Mouse (Mus musculus) spleen, embryonic (tissue): ENCODE data around the gene C5ar2.

Experiments
- CTCF ChIA-PET: fragments of 350-600 bp; sonication (Branson Sonifier 250); formaldehyde crosslinking; loops from one replicate; lab custom pipeline; 2022; lab: Charles Lee

The C5ar2 gene

GRCm38 (mm10) chr7:16244067-16244466 is at the start of gene C5ar2:
TSS of gene C5ar2 (minus strand) at chr7:16244154.
- CTCF ChIA-PET, result no interaction called here

DNA sequence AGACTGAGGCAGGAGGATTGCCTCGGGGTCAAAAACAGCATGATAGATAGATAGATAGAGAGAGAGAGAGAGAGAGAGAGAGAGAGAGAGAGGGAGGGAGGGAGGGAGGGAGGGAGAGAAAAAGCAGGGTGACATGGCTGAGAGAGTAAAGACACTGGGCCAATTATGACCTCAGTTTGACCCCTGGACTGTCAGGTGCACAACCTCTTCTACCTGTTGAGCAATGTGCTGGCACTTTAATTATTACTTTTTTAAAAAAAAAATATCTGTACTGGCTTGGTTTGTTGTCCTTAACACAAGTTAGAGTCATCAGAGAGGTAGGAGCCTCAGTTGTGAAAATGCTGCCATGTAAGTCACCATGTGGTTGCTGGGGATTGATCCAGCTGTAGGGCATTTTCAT is 43.8 kb upstream of the C5ar2 start:
- CTCF ChIA-PET, result interaction anchor here (0.6 to 0.7 kb wide), 3 partner anchors 25 to 325 kb away, joined by 3 to 4 read pairs (median 3); no protein-coding TSS in a partner anchor

- CTCF ChIA-PET, result interaction anchor here (0.6 to 0.7 kb wide), 2 partner anchors 24 to 324 kb away, joined by 3 to 4 read pairs; no protein-coding TSS in a partner anchor
Observed at GRCm38 (mm10) chr7:16287016-16287415, 43.1 kb upstream of the C5ar2 start.

- CTCF ChIA-PET, result interaction anchor here (0.5 to 0.6 kb wide), 3 partner anchors 112 to 333 kb away, joined by 3 to 6 read pairs (median 3); partner anchors contain the start of gene Meis3
Observed at GRCm38 (mm10) chr7:16286026-16286961, 42.3 kb upstream of the C5ar2 start, which contains the start of gene Ccdc9. TSS of gene Ccdc9 (minus strand) at chr7:16286795.

DNA sequence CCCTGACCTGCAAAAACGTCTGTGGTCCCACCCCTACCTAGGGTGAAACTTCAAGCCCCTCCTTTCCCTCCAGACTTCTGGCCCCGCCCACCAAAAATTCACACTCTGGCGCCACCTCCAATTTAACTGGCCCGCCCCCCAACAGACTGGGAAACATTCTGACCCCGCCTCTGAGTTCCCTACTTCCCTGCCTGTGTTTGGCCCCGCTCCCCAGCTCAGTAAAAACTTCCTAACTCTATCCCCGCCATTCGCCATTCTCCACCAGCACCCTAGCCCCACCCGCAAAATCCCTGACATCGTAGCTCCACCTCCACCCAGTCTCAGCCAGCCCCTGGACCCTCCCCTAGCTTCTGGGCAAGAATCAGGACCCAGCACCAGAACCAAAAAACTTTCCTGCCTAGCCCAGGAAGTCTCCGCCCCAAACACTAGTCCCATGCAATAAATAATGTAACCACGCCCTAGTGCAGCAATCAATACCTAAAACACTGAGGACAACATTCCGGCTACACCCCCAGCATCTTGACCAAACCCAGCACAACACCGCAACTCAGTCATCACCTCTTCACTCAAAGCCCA is 41.6 kb upstream of the C5ar2 start:
- CTCF ChIA-PET, result interaction anchor here (0.6 kb wide), 2 partner anchors 271 to 332 kb away, joined by 3 to 6 read pairs; no protein-coding TSS in a partner anchor

DNA sequence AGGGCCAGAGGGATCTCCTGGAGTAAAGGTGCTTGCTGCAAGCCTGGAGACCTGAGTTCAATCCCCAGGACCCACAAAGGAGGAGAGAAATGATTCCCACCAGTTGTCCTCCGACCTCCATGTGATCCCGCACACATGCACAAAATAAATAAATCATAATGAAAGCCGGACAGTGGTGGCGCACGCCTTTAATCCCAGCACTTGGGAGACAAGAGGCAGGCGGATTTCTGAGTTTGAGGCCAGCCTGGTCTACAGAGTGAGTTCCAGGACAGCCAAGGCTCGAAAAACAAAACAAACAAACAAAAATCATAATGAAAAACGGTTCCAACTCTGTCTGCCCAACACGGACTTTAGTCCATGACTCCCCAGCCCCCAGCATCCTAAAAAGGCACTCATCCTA is 41.0 kb upstream of the C5ar2 start:
- CTCF ChIA-PET, result interaction anchor here (0.6 kb wide), 1 partner anchor 22 kb away, joined by 9 read pairs; no protein-coding TSS in a partner anchor

DNA sequence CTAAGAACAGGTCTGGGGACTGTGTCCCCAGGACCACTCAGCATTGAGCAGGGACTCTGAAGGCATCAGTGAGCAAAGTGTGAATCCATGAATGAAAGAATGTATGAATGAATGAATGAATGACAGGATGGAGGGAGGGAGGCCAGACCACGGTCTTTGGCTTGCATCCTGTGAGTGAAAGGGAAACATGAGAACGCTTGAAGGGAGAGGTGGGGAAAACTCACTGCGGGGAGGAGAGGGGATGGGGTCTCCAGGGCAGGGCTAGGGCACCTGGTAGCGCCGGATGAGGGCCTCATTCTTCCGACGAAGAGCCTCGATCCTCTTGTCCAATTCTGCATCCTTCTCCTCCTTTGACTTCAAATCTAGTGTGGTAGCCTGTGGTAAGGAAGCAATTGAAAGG is 40.0 kb upstream of the C5ar2 start:
- CTCF ChIA-PET, result interaction anchor here (0.6 kb wide), 1 partner anchor 23 kb away, joined by 9 read pairs; no protein-coding TSS in a partner anchor

DNA sequence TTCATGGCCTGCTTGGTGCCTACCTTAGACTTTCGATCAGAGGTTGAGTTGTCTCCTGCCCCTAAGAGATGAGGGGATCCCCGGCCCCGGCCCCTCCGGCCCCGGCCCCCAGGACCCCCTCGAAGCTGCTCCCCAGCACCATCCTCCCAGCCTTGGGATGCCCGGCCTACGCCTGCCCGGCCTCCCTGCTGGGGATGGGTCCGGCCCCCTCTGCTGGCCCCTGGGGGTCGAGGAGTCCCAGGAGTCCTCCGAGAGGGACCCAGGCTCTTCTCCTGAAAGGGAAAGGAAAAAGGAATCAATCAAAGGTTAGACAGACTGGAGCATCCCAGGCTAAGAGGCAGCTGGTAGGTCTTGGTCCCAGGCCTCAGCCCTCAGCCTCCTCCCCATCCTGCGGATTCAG is 38.4 kb upstream of the C5ar2 start:
- CTCF ChIA-PET, result interaction anchor here (0.7 kb wide), 1 partner anchor 119 kb away, joined by 8 read pairs; no protein-coding TSS in a partner anchor

GRCm38 (mm10) chr7:16280721-16281120 is 36.8 kb upstream of the C5ar2 start:
- CTCF ChIA-PET, result interaction anchor here (0.7 kb wide), 1 partner anchor 242 kb away, joined by 3 read pairs; no protein-coding TSS in a partner anchor

- CTCF ChIA-PET, result no interaction called here
Observed at GRCm38 (mm10) chr7:16274922-16275890, 31.3 kb upstream of the C5ar2 start.

GRCm38 (mm10) chr7:16273766-16274140 is 29.8 kb upstream of the C5ar2 start:
- CTCF ChIA-PET, result interaction anchor here (0.5 to 1.0 kb wide), 2 partner anchors 18 to 25 kb away, joined by 3 to 4 read pairs; no protein-coding TSS in a partner anchor

GRCm38 (mm10) chr7:16273081-16273765 is 29.3 kb upstream of the C5ar2 start, which contains the start of gene Inafm1:
TSS of gene Inafm1 (minus strand) at chr7:16273617.
- CTCF ChIA-PET, result interaction anchor here (0.5 to 2.0 kb wide), 3 partner anchors 11 to 26 kb away, joined by 3 to 9 read pairs (median 4); no protein-coding TSS in a partner anchor

- CTCF ChIA-PET, result interaction anchor here (0.6 to 2.0 kb wide), 2 partner anchors 10 to 334 kb away, joined by 4 to 9 read pairs; no protein-coding TSS in a partner anchor
Observed at GRCm38 (mm10) chr7:16272681-16273080, 28.7 kb upstream of the C5ar2 start.

- CTCF ChIA-PET, result interaction anchor here (2.0 kb wide), 1 partner anchor 9 kb away, joined by 9 read pairs; no protein-coding TSS in a partner anchor
Observed at GRCm38 (mm10) chr7:16271139-16271538, 27.2 kb upstream of the C5ar2 start.

DNA sequence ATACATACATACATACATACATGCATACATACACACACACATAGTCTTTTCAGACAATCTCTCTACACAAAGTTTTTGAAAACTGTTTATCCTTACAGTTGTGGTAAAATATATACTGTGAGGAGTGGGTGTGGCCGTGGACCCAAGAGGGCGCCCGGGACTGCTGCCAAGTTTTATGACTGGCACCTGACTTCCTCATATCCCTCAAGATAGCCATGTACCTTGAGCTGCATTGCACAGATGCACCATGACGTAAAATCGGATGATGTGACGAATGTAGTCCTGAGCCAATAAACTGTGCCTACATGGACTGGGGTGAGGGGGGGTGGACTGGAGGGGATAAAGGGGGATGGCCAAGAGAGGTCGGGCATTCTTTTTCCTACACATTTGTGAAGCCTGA is 22.6 kb upstream of the C5ar2 start:
- CTCF ChIA-PET, result interaction anchor here (0.7 kb wide), 1 partner anchor 58 kb away, joined by 3 read pairs; no protein-coding TSS in a partner anchor

DNA sequence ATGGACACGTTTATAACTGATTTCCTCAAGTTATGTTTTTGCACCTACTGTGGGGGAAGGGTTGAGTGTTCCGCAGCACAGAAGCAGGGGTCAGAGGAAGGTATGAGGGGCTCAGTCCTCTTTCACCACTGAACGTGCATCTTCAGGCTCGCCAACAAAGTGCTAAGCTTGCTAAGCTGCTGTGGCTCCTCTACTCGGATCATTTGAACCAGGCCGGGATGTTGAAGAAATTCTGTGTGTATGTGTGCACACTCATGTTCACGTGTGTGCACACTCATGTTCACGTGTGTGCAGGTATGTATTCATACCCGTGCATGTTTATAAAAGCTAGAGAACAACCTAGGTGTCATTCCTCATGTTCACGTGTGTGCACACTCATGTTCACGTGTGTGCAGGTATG is 21.9 kb upstream of the C5ar2 start:
- CTCF ChIA-PET, result interaction anchor here (0.7 kb wide), 1 partner anchor 203 kb away, joined by 3 read pairs; no protein-coding TSS in a partner anchor

DNA sequence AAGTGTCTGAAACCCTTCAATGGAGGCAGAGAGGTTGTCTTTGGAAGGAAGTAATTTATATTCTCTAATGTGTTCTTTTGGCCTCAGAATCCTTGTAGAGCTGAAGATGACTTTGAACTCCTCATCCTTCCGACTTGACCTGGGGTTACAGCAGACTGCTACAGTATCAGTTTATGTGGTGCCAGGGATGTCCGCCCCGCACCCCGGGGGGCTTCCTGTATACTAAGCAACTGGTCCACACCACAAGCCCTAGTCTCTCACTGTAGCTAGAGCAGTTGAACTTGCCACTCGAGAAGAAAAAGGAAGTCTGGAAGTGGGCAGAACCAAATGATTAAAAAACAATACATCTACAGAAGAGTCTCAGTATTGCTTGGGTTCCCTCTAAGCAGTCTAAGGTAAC is 19.9 kb upstream of the C5ar2 start:
- CTCF ChIA-PET, result interaction anchor here (0.6 to 1.0 kb wide), 3 partner anchors 32 to 165 kb away, joined by 3 to 5 read pairs (median 3); no protein-coding TSS in a partner anchor

- CTCF ChIA-PET, result interaction anchor here (0.5 to 1.6 kb wide), 9 partner anchors 9 to 164 kb away, joined by 3 to 13 read pairs (median 4); no protein-coding TSS in a partner anchor
Observed at GRCm38 (mm10) chr7:16263015-16263787, 19.2 kb upstream of the C5ar2 start.
